Mouse (Mus musculus) liver, postnatal 0 days (tissue): Measurements from ENCODE around the gene Grsf1. TPM values are rescaled to one million over a fixed set of nuclear protein-coding genes. Genes with fewer than 3 reads are reported as not detected.

Experiments used
- ATAC-seq: fragments of 200-750 bp; cut with Nextera tagmentation; 2 replicates; pipeline ENCODE4 v1.8.0; 2017; ENCODE audit warnings: mild to moderate bottlenecking, moderate library complexity
- DNase-seq: peaks from one replicate; pipeline ENCODE4 v3.0.0-alpha.2; 2016
- H3K27ac ChIP-seq: fragments of 300-500 bp; sonication (generic); 2 replicates; pipeline ENCODE4 v1.5.1; 2014; ENCODE audit warnings: antibody characterized with exemption, moderate library complexity, mild to moderate bottlenecking, low read depth
- H3K27me3 ChIP-seq: fragments of 300-500 bp; sonication (generic); 2 replicates; pipeline ENCODE4 v1.6.1; 2014; ENCODE audit warnings: low read length, control low read depth, mixed read lengths; ENCODE audit not compliant: insufficient read depth
- H3K36me3 ChIP-seq: fragments of 300-500 bp; sonication (generic); replicated peaks from 2 replicates; pipeline ENCODE4 v1.6.1; 2014; ENCODE audit warnings: mild to moderate bottlenecking, control low read depth, low read length, moderate library complexity, mixed read lengths; ENCODE audit not compliant: insufficient read depth
- H3K4me1 ChIP-seq: fragments of 300-500 bp; sonication (generic); 2 replicates; pipeline ENCODE4 v1.6.1; 2014; ENCODE audit warnings: antibody characterized with exemption, mild to moderate bottlenecking, control low read depth; ENCODE audit not compliant: insufficient read depth
- H3K4me2 ChIP-seq: fragments of 300-500 bp; sonication (generic); 2 replicates; pipeline ENCODE4 v1.6.1; 2014; ENCODE audit warnings: low read depth, mild to moderate bottlenecking, low read length, moderate library complexity, mixed read lengths
- H3K4me3 ChIP-seq: fragments of 300-500 bp; sonication (generic); 2 replicates; pipeline ENCODE4 v1.5.1; 2014; ENCODE audit warnings: low read depth, low read length
- H3K9ac ChIP-seq: fragments of 300-500 bp; sonication (generic); replicated peaks from 2 replicates; pipeline ENCODE4 v1.6.1; 2014; ENCODE audit warnings: mild to moderate bottlenecking, moderate library complexity
- H3K9me3 ChIP-seq: fragments of 300-500 bp; sonication (generic); 2 replicates; pipeline ENCODE4 v1.6.1; 2016; ENCODE audit warnings: mild to moderate bottlenecking, control low read depth, low read length, mixed read lengths
- CTCF ChIP-seq: sonication (generic); IDR thresholded peaks from 2 replicates; pipeline ENCODE4 v1.5.1; 2016; ENCODE audit warnings: antibody characterized with exemption, low read depth
- EP300 ChIP-seq: IDR thresholded peaks from 2 replicates; pipeline ENCODE4 v1.6.1; 2016; ENCODE audit warnings: antibody characterized with exemption, low read depth, mild to moderate bottlenecking
- WGBS: fragments of 180-500 bp; shearing (Covaris S2); extraction: QIAGEN DNeasy Blood & Tissue Kit; methylation state at CpG from one replicate; pipeline ENCODE4 v1.1.7; 2014; ENCODE audit not compliant: insufficient replicate concordance; 5-methylcytosine and 5-hydroxymethylcytosine counted together
- polyA plus RNA-seq: library from polyadenylated mRNA; unstranded; fragments of >200 nt; fragmentation: Nextera tagmentation; extraction: Ambion mirVana; gene quantifications from 2 replicates; pipeline ENCODE4 v1.2.1, GENCODE M21; 2015

Grsf1 gene
- polyA plus RNA-seq, 1 experiment from 2014 or later: 35.9 TPM

- Histone ChIP-seq H3K36me3 (no peaks in the 10 kb centered on the region), H3K27ac (0 out of 2 replicates have a peak overlapping the region, but pooled peaks have one; percentile 5), H3K4me3 (no peak overlapping the region), H3K4me1 (no peaks in the 10 kb centered on the region), H3K9me3 (no peaks in the 10 kb centered on the region), H3K9ac (no peak overlapping the region), H3K27me3 (no peaks in the 10 kb centered on the region), H3K4me2 (no peak overlapping the region)
- ATAC-seq (peak; percentile 82), DNase-seq (peak; percentile 39)
- TF ChIP-seq EP300: no peak
- no peak for TF ChIP-seq CTCF
- WGBS: 59% methylated on average over 4 of the region's 4 CpGs
Measured at GRCm38 (mm10) chr5:88702041-88702440, 26.1 kb upstream of the Grsf1 start.

- no peak overlapping the region for H3K9ac ChIP-seq
- H3K4me3 ChIP-seq: no peak overlapping the region
- ATAC-seq (peak; percentile 79), DNase-seq (no peak)
- no peak overlapping the region for H3K4me2 ChIP-seq
- TF ChIP-seq EP300 (no peak), CTCF (no peak)
- H3K4me1 ChIP-seq: no peaks in the 10 kb centered on the region
- H3K36me3 ChIP-seq: no peaks in the 10 kb centered on the region
- no peaks in the 10 kb centered on the region for H3K27me3 ChIP-seq
- H3K9me3 ChIP-seq: no peaks in the 10 kb centered on the region
- H3K27ac ChIP-seq: no peak overlapping the region
- WGBS: 53% methylated on average over 4 of the region's 4 CpGs
Measured at GRCm38 (mm10) chr5:88699251-88699913, 23.4 kb upstream of the Grsf1 start.

DNA sequence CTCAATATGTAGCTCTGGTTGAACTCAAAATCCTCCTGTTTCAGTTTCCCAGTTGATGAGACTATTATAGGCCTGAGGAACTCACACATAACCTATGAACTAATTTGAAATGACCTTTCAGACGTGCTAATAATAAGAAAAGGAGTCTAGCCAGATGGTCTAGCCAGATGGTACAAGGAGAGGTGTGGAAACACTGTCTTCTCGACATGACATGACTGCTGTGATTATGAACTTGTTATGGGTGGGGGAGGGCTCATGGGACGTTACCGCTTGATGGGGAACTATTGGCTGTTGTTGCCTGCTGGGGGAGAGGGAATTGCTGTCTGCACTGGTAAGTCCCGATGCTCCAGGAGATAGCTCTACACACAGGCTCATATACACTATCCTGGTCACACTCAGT lies 21.3 kb upstream of the Grsf1 start:
- Histone ChIP-seq H3K9me3 (no peaks in the 10 kb centered on the region), H3K36me3 (no peaks in the 10 kb centered on the region), H3K27me3 (no peaks in the 10 kb centered on the region), H3K4me1 (no peaks in the 10 kb centered on the region), H3K4me3 (no peak overlapping the region), H3K9ac (no peak overlapping the region), H3K4me2 (no peak overlapping the region), H3K27ac (no peak overlapping the region)
- no peak for DNase-seq
- TF ChIP-seq CTCF (no peak), EP300 (no peak)
- ATAC-seq: no peak
- 82% methylated on average over 5 of the region's 5 CpGs for WGBS

DNA sequence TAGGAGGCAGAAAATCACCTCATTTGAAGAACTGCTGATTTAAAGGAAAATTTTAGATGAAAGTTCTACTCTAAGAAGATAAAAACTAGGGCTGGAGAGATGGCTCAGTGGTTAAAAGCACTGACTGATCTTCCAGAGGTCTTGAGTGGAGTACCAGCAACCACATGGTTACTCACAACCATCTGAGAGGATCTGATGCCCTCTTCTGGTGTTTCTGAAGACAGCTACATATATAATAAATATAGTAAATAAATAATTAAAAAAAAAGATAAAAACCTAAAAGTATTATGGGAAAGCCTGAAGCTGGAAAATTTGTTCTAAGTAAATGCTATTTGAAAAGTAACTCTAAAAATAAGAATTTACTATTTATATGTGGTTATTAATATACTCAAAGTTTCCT lies 17.1 kb upstream of the Grsf1 start:
- Histone ChIP-seq H3K4me3 (no peak overlapping the region), H3K4me2 (no peak overlapping the region), H3K9ac (no peak overlapping the region), H3K36me3 (no peaks in the 10 kb centered on the region), H3K27me3 (no peaks in the 10 kb centered on the region), H3K4me1 (0 out of 2 replicates have a peak, but pooled peaks cover 2% of the 10 kb centered on the region), H3K27ac (no peak overlapping the region), H3K9me3 (no peaks in the 10 kb centered on the region)
- ATAC-seq: no peak
- TF ChIP-seq CTCF (peak; percentile 22; the same call in 1 of the 2 replicates), EP300 (no peak)
- no peak for DNase-seq

GRCm38 (mm10) chr5:88692586-88692985 lies 16.6 kb upstream of the Grsf1 start:
- 74% methylated on average over 4 of the region's 4 CpGs for WGBS
- Histone ChIP-seq H3K36me3 (no peaks in the 10 kb centered on the region), H3K9me3 (no peaks in the 10 kb centered on the region), H3K4me1 (0 out of 2 replicates have a peak, but pooled peaks cover 2% of the 10 kb centered on the region), H3K27ac (no peak overlapping the region), H3K27me3 (no peaks in the 10 kb centered on the region), H3K4me2 (no peak overlapping the region), H3K4me3 (no peak overlapping the region), H3K9ac (no peak overlapping the region)
- ATAC-seq (peak; percentile 16; the same call in 1 of the 2 replicates), DNase-seq (no peak)
- no peak for TF ChIP-seq EP300
- no peak for TF ChIP-seq CTCF

GRCm38 (mm10) chr5:88691506-88692095 lies 15.6 kb upstream of the Grsf1 start:
- Histone ChIP-seq H3K4me3 (no peak overlapping the region), H3K9me3 (no peaks in the 10 kb centered on the region), H3K9ac (no peak overlapping the region), H3K27ac (peak overlapping the region; percentile 75), H3K36me3 (no peaks in the 10 kb centered on the region), H3K4me2 (no peak overlapping the region), H3K4me1 (0 out of 2 replicates have a peak, but pooled peaks cover 2% of the 10 kb centered on the region), H3K27me3 (no peaks in the 10 kb centered on the region)
- WGBS: 57% methylated on average over 6 of the region's 6 CpGs
- TF ChIP-seq CTCF (no peak), EP300 (no peak)
- no peak for DNase-seq
- no peak for ATAC-seq
